In genomic region chr13:46020945-46021835, GRCm38 (mm10) we compare ENCODE assay signal across 14 mouse cellular contexts. TPM values are rescaled to one million over a fixed set of nuclear protein-coding genes. Genes with fewer than 3 reads are reported as not detected.
DNase-seq lines count a peak whose midpoint lies in the region; ATAC-seq lines count a peak whose summit lies in the region.
"Had no signal": no experiment of that assay in that cellular context is flagged by ENCODE, and none has a peak within 500 bp of the region (broad histone marks: within the 10 kb centered on the region; RNA-seq: fewer than 3 reads in every experiment).

No protein-coding gene starts in this region.

- H3K9me3 ChIP-seq in liver, embryonic 15.5 days (replicated peaks): no peaks in the 10 kb centered on the region
- no peaks in the 10 kb centered on the region for H3K9me3 ChIP-seq in hindbrain, embryonic 10.5 days
- H3K9me3 ChIP-seq: forebrain, embryonic 10.5 days; heart, embryonic 12.5 days; hindbrain, embryonic 15.5 days; midbrain, embryonic 10.5 days had no signal

- peaks cover 11% of the 10 kb centered on the region for H3K4me1 ChIP-seq in liver, embryonic 15.5 days (replicated peaks)
- H3K4me1 ChIP-seq in hindbrain, embryonic 10.5 days (replicated peaks): peaks cover 38% of the 10 kb centered on the region

- H3K4me2 ChIP-seq in liver, embryonic 15.5 days: no peak overlapping the region
- H3K4me2 ChIP-seq: heart, embryonic 12.5 days; hindbrain, embryonic 15.5 days had no signal

- DNase-seq in kidney, adult 18-20 months: peak; percentile 63
- no peak for DNase-seq in kidney, postnatal 10 days
- DNase-seq in adrenal gland, postnatal 36 days: peak; percentile 10 to 46
- DNase-seq in hindbrain, embryonic 10.5 days (ENCODE audit: low spot score): no peak
- no peak for DNase-seq in thymus, adult 18-20 months
- DNase-seq: cerebellum, postnatal 14 days had no signal

- no peak overlapping the region for H3K4me3 ChIP-seq in liver, embryonic 15.5 days (replicated peaks)
- no peak overlapping the region for H3K4me3 ChIP-seq in hindbrain, embryonic 10.5 days
- H3K4me3 ChIP-seq: forebrain, embryonic 10.5 days; heart, embryonic 12.5 days; hindbrain, embryonic 15.5 days; layer of hippocampus, adult 2 months; midbrain, embryonic 10.5 days; myocyte had no signal

- no peaks in the 10 kb centered on the region for H3K27me3 ChIP-seq in liver, embryonic 15.5 days
- peaks cover 6% of the 10 kb centered on the region; the same call in 1 of the 2 replicates for H3K27me3 ChIP-seq in hindbrain, embryonic 10.5 days (ENCODE audit: insufficient read depth, poor library complexity, severe bottlenecking)
- H3K27me3 ChIP-seq: heart, embryonic 12.5 days; hindbrain, embryonic 15.5 days had no signal

- 60% methylated on average over 6 of the region's 6 CpGs for WGBS in liver, embryonic 15.5 days (ENCODE audit: insufficient replicate concordance)
- 89% methylated on average over 6 of the region's 6 CpGs for WGBS in hindbrain, embryonic 10.5 days

- no peaks in the 10 kb centered on the region for H3K36me3 ChIP-seq in liver, embryonic 15.5 days (replicated peaks)
- no peaks in the 10 kb centered on the region for H3K36me3 ChIP-seq in hindbrain, embryonic 10.5 days
- H3K36me3 ChIP-seq: forebrain, embryonic 10.5 days; heart, embryonic 12.5 days; hindbrain, embryonic 15.5 days; midbrain, embryonic 10.5 days had no signal

- H3K9ac ChIP-seq in liver, embryonic 15.5 days: no peak overlapping the region
- H3K9ac ChIP-seq: heart, embryonic 12.5 days; hindbrain, embryonic 15.5 days had no signal

- no peak overlapping the region for H3K27ac ChIP-seq in liver, embryonic 15.5 days (replicated peaks)
- no peak overlapping the region for H3K27ac ChIP-seq in hindbrain, embryonic 10.5 days
- H3K27ac ChIP-seq: hindbrain, embryonic 15.5 days; layer of hippocampus, adult 2 months; midbrain, embryonic 10.5 days had no signal

- peak; percentile 85 for ATAC-seq in CD4-positive, CD25-positive, alpha-beta regulatory T cell, adult 4 months
- ATAC-seq in liver, embryonic 15.5 days (ENCODE audit: insufficient read depth): peak; percentile 77

RNA-seq across cellular contexts. Expression of gene Atxn1, which starts 56.4 kb away (rescaled TPM):
- 10 to 100 TPM; 26.0 to 31.6 TPM for polyA plus RNA-seq in CD4-positive, CD25-positive, alpha-beta regulatory T cell, adult 4 months (2017; shearing (Covaris generic))
- 10 to 100 TPM; 36.1 to 52.4 TPM for total RNA-seq in adrenal gland, postnatal 36 days (2021)
- 2.3 and 2.6 TPM in 2 replicates for polyA plus RNA-seq in liver, embryonic 15.5 days (2015; fragmentation: Nextera tagmentation; extraction: Ambion mirVana)
- 1.7 and 2.4 TPM in 2 replicates for polyA plus RNA-seq in hindbrain, embryonic 10.5 days (2016; fragmentation: Nextera tagmentation; extraction: Ambion mirVana)

Comparison
In these comparisons a context has a peak if more than half of its experiments do, and no peak if none do; other contexts are left out.
1. DNase-seq: peak in kidney, adult 18-20 months (single experiment) and adrenal gland, postnatal 36 days (2 of 2); none in kidney, postnatal 10 days (single experiment), hindbrain, embryonic 10.5 days (single experiment) and thymus, adult 18-20 months (0 of 2).